Mouse (Mus musculus) adipocyte (in vitro differentiated cells): ENCODE data around the gene Ccdc148.

ENCODE experiments used
- DNase-seq: peaks from one replicate; pipeline ENCODE4 v3.0.0-alpha.2; 2016; ENCODE audit warnings: low spot score

Ccdc148 gene

DNA sequence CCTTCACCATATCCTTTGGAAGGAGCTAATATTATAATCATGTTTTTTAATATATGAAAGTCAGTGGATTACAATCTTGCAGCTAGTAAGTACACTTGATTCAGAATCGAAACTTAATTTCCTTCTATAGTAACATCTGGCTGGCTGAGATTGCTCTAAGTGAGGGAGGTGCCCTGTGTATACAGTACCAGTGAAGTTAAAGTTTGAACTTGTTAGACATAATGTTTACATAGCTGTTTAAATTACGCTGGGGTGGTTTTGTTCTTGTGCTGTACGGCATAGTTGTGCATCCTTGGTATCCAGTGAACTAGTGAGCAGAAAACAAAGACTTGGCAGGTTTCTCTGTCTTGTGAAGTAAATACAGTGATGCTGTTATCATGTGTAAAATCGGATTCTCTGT is 18.5 kb upstream of the Ccdc148 start:
- DNase-seq: no peak

DNA sequence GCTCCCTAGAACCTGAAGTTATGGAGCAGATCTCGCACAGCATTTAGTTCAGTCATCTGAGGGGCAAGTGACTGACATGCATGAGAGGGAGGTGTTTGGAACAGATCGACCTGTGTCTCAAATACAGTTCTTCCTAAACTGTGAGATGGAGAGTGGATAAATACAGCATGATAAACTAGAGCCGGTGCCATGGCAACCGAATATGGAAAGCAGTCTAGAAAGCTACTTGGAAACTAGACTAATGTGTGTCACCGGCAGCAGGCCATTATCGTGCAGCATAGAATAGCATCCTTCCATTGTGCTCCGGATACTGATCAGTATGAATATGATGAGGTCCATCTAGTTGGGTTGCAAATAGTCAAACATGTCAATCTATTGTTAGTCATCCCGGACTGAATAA is 17.7 kb upstream of the Ccdc148 start:
- no peak for DNase-seq

DNA sequence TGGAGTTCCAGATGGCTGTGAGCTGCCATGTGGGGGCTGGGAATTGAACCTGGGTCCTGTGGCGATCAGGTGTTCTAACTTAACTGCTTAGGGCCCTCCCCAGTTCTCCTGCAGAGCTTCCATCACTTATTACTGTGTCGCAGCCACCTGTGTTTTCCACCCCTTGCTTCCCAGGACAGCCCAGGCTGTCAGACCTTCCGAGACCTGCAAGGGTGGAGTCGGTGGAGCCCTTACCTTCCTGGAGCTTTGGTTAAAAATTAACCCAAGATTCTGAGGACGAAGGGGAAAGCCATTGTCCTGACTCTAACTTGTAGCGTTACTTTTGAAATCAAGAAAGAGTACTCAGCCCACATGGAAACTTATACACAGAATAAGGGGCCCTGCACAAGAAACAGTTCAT is 15.4 kb upstream of the Ccdc148 start:
- no peak for DNase-seq

GRCm38 (mm10) chr2:59171533-59171932 is 11.1 kb upstream of the Ccdc148 start:
- no peak for DNase-seq

DNA sequence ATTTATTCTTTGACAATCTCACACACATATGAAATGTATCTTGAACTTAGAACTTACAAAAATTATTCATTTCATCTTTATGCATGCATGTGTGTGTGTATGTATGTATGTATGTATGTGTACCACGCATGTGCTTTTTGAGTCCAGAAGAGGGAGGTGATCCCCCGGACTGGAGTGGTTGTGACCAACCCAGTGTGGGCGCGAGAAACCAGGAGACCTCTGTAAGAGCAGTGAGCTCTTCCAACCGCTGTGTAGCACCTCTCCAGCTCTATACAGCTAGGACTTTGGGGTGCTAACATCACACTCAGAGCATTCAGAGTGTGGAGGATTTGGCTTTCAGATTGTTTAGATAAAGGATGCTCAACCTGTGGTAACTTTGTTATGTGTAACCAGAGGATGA is 10.1 kb upstream of the Ccdc148 start:
- no peak for DNase-seq

- no peak for DNase-seq
These were observed 9.7 kb upstream of the Ccdc148 start for GRCm38 (mm10) chr2:59170208-59170589.

- DNase-seq: no peak
These were observed 9.2 kb upstream of the Ccdc148 start for GRCm38 (mm10) chr2:59169572-59170207.

DNA sequence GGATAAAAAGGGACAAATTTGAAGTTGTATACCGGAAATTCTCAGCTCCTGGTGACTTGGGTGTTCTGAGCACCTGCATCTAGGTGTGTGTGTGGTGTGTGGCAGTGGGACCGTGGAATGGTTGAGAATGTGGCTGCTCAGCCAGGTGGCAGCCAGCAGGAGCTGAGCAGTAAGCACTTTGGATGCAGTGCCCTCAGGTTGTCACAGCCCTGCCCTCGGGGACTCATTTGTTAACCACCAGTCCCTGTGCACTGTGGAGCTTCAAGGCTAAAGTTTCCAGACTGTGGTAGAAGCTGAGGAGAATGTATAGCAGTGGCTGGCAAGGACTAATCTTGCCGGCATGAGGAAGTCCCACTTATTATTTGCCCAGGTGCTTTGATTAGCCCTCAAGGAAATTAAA is 7.3 kb upstream of the Ccdc148 start:
- no peak for DNase-seq

GRCm38 (mm10) chr2:59166976-59167375 is 6.5 kb upstream of the Ccdc148 start:
- DNase-seq: no peak

DNA sequence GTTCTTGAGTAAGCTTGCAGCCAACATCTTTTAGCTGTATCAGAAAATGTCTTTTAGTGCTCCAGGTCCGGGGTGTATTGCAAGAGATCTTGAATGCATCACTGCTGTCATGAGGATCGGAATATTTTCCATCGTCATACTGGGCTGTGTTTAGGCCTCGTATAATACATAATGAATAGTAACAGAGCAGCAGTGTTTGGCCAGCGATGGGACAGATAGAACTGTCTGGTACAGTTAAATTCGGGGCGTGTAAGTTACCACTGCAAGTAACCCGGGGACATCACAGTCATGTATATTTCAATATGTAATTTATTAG is 1.8 kb upstream of the Ccdc148 start:
- DNase-seq: no peak

GRCm38 (mm10) chr2:59161441-59162284 is 1.2 kb upstream of the Ccdc148 start:
- DNase-seq: peak; percentile 59

- peak; percentile 17 for DNase-seq
These were observed 548 bp upstream of the Ccdc148 start for GRCm38 (mm10) chr2:59161021-59161440.

DNA sequence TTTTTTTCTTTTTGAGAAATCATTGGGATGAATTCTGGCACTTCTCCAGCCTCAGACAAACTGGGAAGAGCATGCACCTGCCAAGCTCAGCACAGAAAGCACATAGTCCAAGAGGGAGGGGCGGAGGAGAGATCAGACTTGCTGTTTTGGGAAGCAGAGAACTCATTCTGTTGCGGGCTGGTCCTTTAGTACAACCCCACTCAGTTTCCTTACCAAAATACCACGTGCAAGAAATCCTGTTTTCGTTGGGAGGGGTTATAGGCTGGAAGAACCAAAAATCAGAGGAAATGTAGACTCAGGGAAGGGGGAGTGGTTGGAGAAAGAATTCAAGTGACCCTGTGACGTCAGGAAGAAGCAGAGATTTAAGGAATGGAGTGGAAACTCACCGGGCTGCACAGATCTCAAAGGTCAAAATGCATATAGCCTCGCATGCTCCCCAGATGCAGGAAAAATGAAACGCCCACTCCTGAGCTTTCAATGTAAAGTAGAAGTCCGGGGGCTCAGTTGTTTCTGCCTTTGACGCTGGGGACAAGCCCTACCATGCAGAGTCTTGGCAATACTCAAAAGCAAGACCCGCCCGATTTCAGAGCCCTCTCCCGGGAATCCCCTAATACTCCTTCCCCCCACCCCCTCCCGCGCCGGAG is 400 bp downstream of the Ccdc148 start:
- peak; percentile 7 for DNase-seq

- DNase-seq: no peak
These were observed 2.4 kb downstream of the Ccdc148 start for GRCm38 (mm10) chr2:59158117-59158516.

DNA sequence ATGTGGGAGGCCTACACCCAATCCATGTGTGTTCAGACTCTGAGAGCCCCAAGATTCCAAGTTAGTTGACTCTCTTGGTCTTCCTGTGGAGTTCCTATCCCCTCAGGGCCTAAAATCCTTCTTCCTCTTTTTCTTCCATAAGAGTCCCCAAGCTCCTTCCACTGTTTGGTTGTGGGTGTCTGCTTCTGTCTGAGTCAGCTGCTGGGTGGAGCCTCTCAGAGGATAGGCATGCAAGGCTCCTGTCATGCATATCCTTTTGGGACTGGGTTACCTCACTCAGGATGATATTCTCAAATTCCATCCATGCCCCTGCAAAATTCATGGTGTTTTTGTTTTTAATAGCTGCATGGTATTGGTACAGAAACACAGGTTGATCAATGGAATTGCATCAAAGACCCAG is 5.1 kb downstream of the Ccdc148 start:
- no peak for DNase-seq

DNA sequence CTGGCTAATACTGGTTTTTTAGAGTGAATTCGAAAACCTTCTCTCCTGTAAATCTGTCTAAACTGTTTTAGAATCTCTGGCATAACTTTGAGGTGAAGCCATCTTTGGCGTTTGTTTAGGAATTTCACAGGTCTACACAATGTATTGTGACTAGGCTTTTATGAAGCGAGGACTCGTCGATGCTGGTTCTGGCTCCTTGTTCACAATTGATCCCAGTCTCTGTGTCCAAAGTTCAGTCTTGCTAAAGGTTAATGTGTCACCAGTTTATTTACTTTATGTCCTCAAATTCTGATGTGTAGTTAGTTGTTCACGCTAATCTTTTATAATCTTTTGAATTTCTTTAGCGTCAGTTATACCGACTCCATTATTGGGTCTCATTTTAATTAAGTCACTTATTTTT is 29.4 kb downstream of the Ccdc148 start:
- DNase-seq: no peak

- no peak for DNase-seq
These were observed 30.7 kb downstream of the Ccdc148 start for GRCm38 (mm10) chr2:59129821-59130220.

DNA sequence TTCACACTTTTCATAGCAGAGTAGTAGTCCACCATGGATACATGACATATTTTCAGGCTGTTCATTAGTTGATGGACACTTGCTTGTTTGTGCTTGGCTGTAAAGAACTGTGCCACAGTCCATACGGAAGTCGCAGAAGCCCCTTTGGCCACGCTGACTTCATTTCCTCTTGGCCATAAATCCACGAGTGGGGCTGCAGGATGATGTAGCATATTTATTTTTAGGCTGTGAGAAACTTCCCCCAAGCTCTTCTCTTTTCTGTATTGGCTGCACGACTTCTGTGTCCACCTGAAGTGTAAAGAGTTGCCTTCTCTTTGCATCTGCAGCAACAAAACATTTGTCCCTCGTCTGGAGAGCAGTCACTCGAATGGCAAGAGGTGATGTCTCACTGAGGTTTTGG is 31.5 kb downstream of the Ccdc148 start:
- DNase-seq: no peak

- DNase-seq: no peak
These were observed 104.8 kb downstream of the Ccdc148 start for GRCm38 (mm10) chr2:59055615-59056145.

- no peak for DNase-seq
These were observed 106.1 kb downstream of the Ccdc148 start for GRCm38 (mm10) chr2:59054339-59054738.

GRCm38 (mm10) chr2:59053461-59054039 is 106.9 kb downstream of the Ccdc148 start:
- no peak for DNase-seq

GRCm38 (mm10) chr2:59050245-59050824 is 110.1 kb downstream of the Ccdc148 start:
- DNase-seq: no peak
